Mouse (Mus musculus) C2C12 (cell line): ENCODE results near the gene Oaz2.

Experiments
- CEBPB ChIP-seq: IDR thresholded peaks from one replicate; pipeline ENCODE4 v1.6.1; 2011; ENCODE audit warnings: low read depth, mild to moderate bottlenecking, control low read depth, moderate library complexity
- CTCF ChIP-seq: IDR thresholded peaks from one replicate; pipeline ENCODE4 v1.5.1; 2011; ENCODE audit not compliant: control insufficient read depth, insufficient read depth, insufficient read length
- FOSL1 ChIP-seq: IDR thresholded peaks from one replicate; pipeline ENCODE4 v1.8.0; 2011; ENCODE audit warnings: mild to moderate bottlenecking, low read length; ENCODE audit not compliant: poor library complexity, insufficient read depth, severe bottlenecking
- MAX ChIP-seq: IDR thresholded peaks from one replicate; pipeline ENCODE4 v1.6.1; 2011; ENCODE audit warnings: mild to moderate bottlenecking, control low read depth
- MYOD1 ChIP-seq: IDR thresholded peaks from one replicate; pipeline ENCODE4 v1.6.1; 2011; ENCODE audit warnings: low read depth; ENCODE audit not compliant: control insufficient read depth, insufficient read length
- MYOG ChIP-seq: IDR thresholded peaks from one replicate; pipeline ENCODE4 v1.6.1; 2011; ENCODE audit not compliant: control insufficient read depth, insufficient read length; ENCODE audit errors: extremely low read depth
- USF1 ChIP-seq: IDR thresholded peaks from one replicate; pipeline ENCODE4 v1.6.1; 2011; ENCODE audit warnings: low read depth, mild to moderate bottlenecking, control low read depth, moderate library complexity

DNA sequence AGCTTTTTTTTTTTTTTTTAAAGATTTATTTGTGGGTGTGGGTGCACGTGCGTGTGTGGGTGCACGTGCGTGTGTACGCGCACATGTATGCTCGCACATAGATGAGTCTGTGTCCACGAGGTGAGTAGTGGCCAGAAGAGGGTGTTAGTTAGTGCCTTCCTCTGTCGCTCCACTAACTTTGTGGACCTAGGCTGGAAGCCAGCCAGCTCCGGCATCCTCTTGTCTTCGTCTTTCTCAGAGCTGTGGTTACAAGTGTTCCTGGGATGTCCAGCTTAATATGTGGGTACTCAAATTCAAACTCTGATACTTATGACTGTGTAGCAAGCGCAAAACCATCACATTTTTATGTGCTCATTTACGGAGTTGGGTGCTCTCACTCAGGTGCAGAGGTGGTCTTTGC, 19.1 kb upstream of the Oaz2 start:
- TF ChIP-seq CTCF (no peak), MAX (no peak), CEBPB (no peak), FOSL1 (no peak), MYOG (no peak), MYOD1 (no peak), USF1 (no peak)
